Mouse (Mus musculus) left cerebral cortex, adult 9 months (tissue): ENCODE data around the gene Cuedc2.

ENCODE experiments used
- DNase-seq, 2 experiments: peaks; one replicate each; pipeline ENCODE4 v3.0.0; 2022; ENCODE audit warnings: low spot score in 2 of 2

The Cuedc2 gene

DNA sequence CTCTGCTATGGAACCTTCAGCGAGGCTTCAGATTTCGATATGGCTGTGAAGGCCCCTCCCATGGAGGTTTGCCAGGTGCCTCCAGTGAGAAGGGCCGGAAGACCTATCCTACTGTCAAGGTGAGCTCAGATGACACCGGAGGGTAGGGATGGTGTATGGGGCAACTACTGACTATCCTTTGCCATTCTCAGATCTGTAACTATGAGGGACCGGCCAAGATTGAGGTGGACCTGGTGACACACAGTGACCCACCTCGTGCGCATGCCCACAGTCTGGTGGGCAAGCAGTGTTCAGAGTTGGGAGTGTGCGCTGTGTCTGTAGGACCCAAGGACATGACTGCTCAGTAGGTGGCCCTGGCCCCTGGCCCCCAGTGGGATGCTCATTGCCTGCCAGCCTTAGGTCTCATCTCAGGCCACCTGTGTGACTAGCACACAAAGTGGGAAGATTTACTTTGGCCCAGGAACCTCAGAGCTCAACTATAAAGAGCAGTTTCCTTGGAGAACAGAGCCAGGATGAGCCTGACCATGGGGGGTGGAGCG is 31.7 kb downstream of the Cuedc2 start:
- DNase-seq, result no peak

DNA sequence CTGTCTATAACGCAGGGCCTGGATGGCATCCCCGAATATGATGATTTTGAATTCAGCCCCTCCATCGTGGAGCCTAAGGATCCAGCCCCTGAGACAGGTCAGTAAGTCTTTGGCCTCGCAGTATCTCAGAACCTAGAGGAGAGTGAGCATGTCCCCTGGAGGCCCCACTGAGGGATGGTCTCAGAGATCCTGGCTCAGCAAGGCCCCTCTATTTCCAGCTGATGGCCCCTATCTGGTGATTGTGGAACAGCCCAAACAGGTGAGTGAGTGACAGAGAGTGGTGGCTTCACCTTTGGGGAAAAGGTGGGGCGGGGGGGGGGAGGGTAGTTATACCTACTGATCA is 32.3 kb downstream of the Cuedc2 start:
- DNase-seq, result no peak

DNA sequence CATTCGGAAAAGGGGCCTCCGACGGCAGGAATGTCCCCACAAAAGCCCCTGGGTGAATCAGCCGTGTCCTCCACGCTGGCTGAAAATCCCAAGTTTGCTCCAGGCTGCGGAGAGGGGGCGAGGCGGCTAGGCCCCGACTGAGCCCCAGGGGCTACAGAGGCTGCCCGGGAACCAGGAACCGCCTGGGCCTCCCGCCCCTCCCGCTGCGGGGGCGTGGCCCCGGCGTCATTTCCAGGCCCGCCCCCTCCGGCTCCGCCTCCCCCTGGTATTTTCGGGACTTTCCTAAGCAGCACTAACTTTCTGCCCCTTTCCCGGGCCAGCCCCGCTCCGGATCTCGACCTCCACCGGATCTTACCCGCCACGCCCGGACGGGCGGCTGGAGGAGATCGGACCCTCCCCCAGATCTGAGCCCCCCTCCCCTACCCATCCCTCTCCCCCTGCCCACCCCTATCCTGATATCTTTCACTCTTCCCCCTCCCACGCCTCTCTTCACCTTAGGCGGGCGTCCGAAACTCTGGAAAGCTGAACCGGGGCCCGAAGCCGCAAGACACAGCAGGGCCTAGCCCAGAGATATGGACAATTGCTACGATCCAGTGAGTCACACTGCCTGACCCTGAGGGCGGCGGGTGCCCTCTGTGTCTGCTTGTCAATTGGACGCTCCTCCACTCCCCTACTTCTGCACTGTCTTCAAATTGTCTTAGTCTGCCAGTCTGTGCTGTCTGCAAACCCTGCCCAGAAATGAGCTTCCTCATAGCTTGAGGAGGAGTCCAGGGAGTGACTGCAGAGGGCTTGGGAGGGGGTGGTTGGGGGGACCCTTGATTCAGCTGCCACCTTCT is 32.9 kb downstream of the Cuedc2 start:
- DNase-seq, result peak in 1 of 2 experiments; percentile 18

DNA sequence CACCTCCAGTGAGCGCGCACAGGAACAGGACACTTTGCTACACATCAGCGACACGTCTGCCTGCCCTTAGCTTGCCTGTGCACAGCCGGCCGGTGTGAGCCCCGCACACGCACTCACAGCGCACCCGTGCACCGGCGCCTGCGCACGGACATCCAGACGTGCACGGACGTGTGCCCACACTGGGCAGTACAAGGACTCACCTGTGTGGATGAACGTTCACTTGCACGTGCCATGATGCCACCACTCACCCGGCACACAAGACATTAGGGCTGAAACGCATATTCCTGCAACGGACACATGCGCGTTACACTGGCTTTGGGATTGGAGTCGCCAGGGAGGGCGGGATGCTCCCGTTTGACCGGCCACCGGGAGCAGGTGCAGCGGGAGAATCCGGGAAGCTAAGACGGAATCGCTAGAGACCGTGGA is 33.6 kb downstream of the Cuedc2 start:
- DNase-seq, result no peak

DNA sequence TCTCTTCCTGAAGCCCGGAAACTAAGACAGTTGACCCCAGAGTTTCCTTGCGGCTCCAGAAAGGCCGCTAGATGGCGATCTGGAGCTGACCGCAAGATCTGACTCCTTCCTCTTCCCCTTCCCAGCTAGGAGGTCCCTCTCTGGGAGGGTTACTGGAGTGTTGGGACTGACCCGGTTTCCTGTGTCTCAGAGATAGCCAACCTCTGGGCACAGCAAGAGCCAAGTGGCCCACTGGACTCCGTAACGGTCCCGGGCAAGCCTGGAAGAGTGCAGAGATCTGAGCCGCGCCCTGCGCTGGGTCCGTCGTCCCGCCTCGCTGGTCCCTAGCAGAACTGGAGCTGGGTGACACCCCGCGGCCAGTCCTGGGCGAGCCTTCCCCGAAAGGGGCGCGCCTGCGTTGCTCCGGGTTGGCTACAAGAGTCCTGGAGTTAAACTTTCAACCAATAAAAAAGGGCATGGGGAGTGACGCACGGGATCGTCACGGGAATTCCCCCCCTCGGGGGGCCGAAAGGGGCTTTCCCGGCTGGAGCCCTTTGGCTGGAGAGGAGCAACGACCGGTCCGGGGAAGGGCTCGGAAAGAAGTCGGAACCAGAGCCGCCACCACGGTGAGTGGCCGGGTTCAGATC is 34.2 kb downstream of the Cuedc2 start, which contains the start of gene Nfkb2:
Gene Nfkb2, plus strand, starts transcription at position 105 of the 626 bp plus-strand sequence.
- peak in 1 of 2 experiments; percentile 80 for DNase-seq

DNA sequence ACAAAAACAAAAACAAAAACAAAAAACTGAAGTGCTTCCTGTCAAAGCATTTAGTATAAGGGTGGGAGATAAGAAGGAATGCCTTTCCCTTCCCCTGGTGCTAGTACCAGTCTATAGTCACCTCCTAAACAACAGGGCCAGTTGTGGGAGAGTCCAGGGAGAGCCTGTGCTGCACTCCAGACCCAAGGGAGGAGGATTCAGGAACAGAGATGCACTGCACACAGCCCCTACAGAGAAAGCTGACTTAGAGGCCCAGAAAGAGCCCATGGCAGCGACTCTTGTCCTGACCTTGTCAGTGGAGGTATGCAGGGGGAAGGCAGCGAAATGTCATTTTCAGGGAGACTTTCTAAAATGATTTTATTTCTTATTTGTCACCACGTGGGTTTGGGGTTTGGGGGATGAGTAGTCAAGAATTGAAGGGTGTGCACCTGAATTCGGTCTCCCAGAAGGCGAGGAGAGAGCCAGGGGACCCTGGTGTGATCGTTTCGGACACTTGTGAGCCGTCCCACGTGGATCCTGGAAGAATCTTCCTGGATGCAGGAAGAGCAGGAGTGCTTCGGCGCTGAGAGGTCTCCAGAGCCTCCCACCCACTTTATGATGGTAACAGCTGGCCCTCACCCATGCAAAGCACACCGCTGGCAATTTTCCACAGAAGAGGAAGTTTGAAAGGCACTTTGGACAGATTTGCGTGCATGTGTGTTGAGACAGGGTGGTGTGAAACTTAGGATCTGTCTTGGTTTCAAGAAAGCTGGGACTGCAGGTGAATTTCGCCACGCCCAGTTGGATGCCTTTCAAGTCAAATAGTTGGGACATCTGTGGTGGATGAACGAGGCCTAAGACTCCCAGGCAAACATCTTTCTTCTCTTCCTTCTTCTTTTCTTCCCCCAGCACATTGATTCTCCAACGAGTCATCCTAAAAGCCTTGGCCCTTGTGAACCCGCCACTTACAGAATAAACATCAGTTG is 35.0 kb downstream of the Cuedc2 start:
- no peak for DNase-seq

DNA sequence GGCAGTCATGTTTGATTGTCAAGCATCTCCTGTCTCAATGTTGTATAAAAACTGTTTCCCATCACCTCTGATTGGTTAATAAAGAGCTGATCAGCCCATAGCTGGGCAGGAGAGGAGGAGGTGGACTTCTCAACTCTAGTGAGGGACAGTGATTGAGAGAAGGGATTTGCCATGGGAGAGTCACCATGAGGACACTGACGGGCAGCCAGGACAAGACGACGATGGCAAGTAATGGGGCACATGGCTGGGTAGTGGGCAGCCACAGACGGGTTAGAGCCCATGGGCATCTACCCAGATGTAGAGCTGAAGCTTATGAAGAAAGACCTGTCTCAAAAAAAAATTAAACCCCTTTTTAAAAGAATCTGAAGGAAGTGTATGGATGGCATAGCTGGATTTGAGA is 36.0 kb downstream of the Cuedc2 start:
- no peak for DNase-seq

DNA sequence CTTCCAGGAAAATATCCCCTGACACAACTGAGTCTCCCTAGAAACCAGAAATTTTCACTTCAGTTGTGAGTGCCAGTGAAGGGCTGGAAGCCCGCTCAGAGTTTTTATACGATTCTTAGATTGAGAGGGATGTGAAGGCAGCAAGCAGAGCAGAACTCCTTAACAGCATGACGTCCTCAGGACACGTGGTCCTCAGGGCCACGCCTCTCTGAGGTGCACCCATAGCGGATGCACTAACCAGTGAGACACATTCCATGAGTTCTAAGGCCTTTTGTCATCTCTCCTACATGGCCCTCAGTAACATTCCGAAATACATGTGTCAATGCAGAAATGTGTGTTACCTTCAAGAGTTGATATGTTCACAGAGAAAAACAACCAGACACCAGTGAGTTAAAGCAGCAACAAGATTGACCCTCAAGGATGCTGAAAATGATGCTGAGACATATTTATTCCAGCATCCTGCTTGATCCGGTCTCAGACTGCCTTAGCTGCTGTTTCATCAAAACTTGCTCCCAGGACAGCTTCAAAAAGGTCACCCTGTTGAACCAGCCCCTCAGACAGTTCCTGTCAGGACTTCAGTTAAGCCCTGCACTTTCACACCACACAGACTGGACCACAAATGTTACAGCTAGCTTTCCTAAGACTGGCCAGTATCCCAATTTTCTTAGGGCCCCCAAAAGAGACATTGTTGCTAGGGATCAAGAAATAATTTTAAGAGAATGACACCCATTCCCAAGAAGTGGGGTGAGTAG is 38.0 kb downstream of the Cuedc2 start:
- no peak for DNase-seq

DNA sequence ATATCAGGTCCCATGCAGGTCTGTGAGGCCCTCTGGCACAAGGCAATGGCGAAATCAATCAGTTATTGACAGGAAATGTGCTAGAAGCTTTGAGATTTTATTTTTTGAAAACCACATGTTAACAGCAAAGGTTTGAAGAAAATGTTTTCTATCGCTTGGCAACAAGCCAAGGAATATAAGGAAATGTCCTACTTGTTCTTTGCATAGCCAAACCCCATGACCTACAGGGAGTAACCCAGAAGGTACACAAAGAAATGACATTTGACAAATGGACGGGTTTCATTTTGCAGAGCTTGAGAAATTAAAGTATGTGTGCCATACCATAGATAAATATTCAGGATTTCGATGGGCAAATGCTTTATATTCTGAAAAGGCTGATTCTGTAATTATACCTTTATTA is 41.6 kb downstream of the Cuedc2 start:
- DNase-seq, result no peak

DNA sequence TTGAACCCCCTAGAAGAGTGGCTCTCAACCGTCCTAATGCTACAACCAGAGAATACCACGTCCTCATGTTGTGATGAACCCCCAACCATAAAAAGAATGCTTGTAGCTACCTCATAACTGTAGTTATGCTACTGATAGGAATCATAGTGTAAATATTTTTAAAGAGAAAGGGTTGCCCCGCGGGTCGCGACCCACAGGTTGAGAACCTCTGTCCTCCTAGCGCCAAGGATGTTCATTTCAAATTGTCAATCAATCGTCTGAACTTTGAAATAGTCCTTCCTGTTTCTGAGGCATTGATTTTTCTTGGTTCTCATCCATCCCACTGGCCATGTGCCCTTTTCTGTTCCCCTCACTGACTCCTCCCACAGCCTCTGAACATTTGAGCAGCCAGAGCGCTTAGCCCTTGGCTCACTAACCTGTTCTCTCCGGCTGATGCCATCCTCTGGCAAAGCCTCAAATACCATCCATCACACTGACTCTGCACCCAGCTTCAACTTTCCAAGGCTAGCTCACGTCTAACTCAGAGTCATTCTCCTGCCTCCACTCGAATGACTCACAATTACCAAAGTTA is 47.9 kb downstream of the Cuedc2 start:
- DNase-seq, result no peak

DNA sequence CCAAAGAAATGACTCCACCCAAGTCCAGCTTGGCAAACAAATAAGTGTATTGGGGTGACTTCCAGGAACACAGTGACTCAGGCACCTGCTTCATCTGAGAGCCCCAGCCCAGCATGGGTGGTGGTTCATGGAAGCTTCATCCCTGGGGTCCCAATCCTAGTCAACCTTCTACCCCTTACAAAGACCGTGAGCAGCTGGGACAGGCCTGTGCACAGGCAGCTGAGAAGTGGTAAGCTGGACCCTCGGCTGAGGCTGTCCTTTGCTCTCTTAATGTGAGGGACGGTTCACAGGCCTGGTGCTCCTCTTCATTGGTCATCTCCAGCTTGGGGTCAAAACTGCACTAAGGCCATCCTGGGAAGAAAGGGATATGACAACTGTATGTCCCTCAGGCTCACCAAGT is 50.9 kb downstream of the Cuedc2 start:
- DNase-seq, result no peak

DNA sequence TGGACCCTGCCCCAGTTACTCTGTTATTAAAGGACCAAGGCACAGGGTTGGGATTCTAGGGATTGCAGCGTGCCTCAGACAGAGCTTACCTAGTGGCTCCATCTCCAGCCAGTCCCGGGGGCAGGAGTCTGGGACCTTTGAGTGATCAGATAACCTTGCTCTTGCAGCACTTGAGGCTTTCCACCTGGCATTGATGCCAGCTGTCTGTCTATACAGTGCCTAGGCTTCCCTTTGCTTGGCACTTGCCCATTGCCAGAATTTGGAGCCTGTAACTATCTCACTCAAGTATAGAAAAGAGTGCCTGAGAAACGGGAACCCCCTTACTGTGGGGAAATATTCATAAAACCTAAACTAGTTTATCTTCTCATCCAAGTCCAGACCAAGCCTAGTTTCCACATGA is 51.6 kb downstream of the Cuedc2 start:
- no peak for DNase-seq

DNA sequence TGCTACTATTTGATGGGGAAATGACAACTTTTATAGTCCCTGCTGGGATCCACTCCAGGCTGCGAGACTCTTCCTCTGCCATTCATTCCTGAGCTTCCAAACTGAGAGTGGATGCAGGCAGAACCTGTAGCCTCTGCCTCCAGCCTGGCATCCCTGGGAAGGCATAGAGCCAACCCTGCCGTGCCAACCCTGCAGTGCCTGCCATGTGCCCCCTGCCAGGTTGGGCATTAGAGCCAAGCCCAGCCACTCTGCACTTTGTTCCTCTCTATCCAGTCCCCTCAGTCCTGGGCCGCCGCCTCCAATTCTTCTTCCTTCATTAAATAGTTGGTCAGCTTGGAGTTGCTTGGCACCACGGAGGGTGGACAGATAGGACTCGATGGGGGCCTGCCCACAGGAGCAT is 52.5 kb downstream of the Cuedc2 start:
- no peak for DNase-seq

DNA sequence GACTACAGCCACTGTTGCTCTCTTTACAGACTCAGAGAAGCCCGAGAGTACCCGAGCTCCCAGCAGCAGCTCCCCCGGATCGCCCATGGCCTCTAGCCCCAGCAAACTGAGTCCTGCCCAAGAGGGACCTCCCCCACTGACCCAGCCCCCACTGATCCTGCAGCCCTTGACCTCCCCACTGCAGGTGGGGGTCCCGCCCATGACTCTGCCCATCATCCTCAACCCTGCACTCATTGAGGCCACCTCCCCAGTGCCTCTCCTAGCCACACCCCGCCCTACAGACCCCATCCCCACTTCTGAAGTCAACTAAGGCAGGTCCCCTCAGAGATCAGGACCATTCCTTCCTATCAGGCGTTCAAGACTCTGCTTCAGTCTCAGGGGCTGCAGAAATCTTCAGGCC is 52.9 kb downstream of the Cuedc2 start:
- no peak for DNase-seq

DNA sequence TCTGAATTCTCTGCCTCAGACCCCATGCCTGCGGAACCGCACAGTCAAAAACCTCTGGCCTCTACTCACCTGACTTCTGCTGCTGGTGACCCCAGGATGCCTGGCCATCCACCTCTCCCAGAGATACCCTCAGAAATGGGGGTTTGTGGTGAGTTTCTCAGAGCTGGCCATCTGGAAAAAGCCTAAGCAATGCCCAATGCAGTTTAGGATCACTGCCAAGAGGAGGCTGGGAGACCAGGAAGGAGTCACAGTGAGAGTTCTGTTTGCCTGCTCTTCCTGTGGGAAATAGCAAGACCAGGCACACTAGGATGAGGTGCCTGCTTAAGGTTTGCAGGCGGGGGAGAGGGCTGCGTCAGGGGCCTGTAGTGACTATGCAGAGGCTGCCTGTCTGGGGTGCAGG is 53.8 kb downstream of the Cuedc2 start:
- DNase-seq, result no peak

DNA sequence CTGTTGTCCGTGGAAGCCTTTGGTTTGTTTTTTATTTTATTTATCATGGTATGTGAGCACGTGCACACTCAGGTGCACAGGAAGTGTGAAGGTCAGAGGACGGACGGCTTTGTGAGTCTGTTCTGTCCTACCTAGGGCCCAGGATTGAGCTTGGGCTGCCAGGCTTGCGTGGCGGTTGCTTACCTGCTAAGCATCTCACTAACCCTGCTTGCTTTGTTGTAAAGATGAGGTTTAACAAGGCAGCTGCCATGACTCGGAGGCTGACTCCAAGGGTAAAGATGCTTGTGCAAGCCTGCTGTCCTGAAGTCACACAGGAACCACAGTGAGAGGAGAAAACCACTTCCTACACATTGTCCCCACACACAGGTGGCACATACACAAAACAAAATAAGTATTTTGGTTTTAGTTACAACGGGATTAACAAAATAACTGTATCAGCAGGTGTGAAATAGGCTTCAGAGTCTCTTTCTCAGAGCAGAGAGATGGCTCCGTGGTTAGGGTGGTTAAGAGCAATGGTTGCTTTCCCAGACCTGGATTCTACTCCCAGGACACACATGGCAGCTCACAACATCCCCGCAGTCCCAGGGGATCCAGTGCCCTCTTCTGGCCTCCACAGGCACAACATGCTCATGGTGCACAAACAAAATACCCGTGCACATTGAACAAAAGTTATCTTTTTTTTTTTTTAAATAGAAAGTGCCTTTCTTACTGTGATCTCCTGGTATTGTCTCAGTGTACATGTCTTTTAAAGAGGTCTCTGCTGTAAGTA is 56.2 kb downstream of the Cuedc2 start:
- no peak for DNase-seq
